16 mouse cellular contexts compared by ENCODE assay signal in the genomic region with DNA sequence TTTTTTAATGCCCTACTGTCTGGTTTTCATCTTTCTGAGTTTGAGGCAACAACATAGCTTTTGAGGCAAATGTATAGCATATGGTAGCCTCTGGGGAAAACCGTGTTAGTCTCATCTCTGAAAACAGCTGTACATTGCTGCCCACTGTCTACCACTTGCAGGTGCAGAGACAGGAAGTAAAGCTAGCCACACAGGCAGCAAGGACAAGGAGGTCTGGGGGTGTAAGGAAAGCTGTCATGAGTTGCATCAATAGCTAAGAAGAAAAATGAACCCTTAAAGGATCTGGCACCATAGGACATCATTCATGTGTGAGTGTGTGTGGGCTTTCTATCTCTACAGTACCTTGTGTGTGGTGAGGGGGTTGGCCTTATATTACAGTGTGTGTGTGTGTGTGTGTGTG. TPM values are rescaled to one million over a fixed set of nuclear protein-coding genes. Genes with fewer than 3 reads are reported as not detected.
DNase-seq lines count a peak whose midpoint lies in the region; ATAC-seq and TF ChIP-seq lines count a peak whose summit lies in the region.
"Had no signal": no experiment of that assay in that cellular context is flagged by ENCODE, and none has a peak within 500 bp of the region (broad histone marks: within the 10 kb centered on the region; RNA-seq: fewer than 3 reads in every experiment).

No protein-coding gene starts in this region.

- no peak overlapping the region for H3K4me2 ChIP-seq in liver, postnatal 0 days (ENCODE audit: low read depth, low read length)
- no peak overlapping the region for H3K4me2 ChIP-seq in liver, embryonic 11.5 days
- H3K4me2 ChIP-seq: embryonic facial prominence, embryonic 12.5 days; forebrain, embryonic 13.5 days had no signal

- 24% methylated on average over 1 of the region's 1 CpGs for WGBS in liver, postnatal 0 days (ENCODE audit: insufficient replicate concordance)
- 30% methylated on average over 1 of the region's 1 CpGs for WGBS in liver, embryonic 11.5 days

- no peak overlapping the region for H3K9ac ChIP-seq in liver, postnatal 0 days (replicated peaks)
- no peak overlapping the region for H3K9ac ChIP-seq in liver, embryonic 11.5 days (ENCODE audit: low read depth, low read length)
- H3K9ac ChIP-seq: embryonic facial prominence, embryonic 12.5 days; forebrain, embryonic 13.5 days had no signal

- H3K27ac ChIP-seq in liver, postnatal 0 days (ENCODE audit: low read depth) = peak overlapping the region; percentile 48; the same call in 1 of the 2 replicates
- H3K27ac ChIP-seq in liver, embryonic 11.5 days (ENCODE audit: low read depth, low read length) = no peak overlapping the region
- H3K27ac ChIP-seq: embryonic facial prominence, embryonic 12.5 days; forebrain, embryonic 13.5 days; stomach, postnatal 0 days had no signal

- TF ChIP-seq CTCF in liver, postnatal 0 days (IDR thresholded peaks at IDR 0.05; ENCODE audit: low read depth) = no peak

- no peak for DNase-seq in liver, postnatal 0 days
- DNase-seq in liver, embryonic 11.5 days (ENCODE audit: low spot score) = no peak
- DNase-seq in brain, adult 2 months (ENCODE audit: low read depth, low spot score) = peak; percentile 58
- DNase-seq in naive thymus-derived CD4-positive, alpha-beta T cell, adult 2 months (ENCODE audit: low read depth) = peak; percentile 63
- peak; percentile 73 for DNase-seq in thymus, postnatal 25 days
- no peak for DNase-seq in kidney, postnatal 10 days
- no peak for DNase-seq in layer of hippocampus, postnatal 36 days
- DNase-seq in cerebellum, adult 9-10 months = no peak
- DNase-seq: cerebellum, adult 2 months; gastrocnemius, postnatal 14 days; heart, postnatal 10 days; kidney, postnatal 25 days; lung, postnatal 36 days had no signal

- no peak overlapping the region for H3K4me3 ChIP-seq in liver, postnatal 0 days (ENCODE audit: low read depth, low read length)
- no peak overlapping the region for H3K4me3 ChIP-seq in liver, embryonic 11.5 days (ENCODE audit: low read depth, low read length)
- H3K4me3 ChIP-seq: embryonic facial prominence, embryonic 12.5 days; forebrain, embryonic 13.5 days had no signal

- H3K9me3 ChIP-seq in liver, postnatal 0 days (ENCODE audit: low read length) = no peaks in the 10 kb centered on the region
- H3K9me3 ChIP-seq in liver, embryonic 11.5 days (ENCODE audit: control insufficient read depth, low read length) = no peaks in the 10 kb centered on the region
- H3K9me3 ChIP-seq: embryonic facial prominence, embryonic 12.5 days; forebrain, embryonic 13.5 days had no signal

- no peaks in the 10 kb centered on the region for H3K36me3 ChIP-seq in liver, postnatal 0 days (replicated peaks; ENCODE audit: insufficient read depth, low read length)
- H3K36me3 ChIP-seq in liver, embryonic 11.5 days (ENCODE audit: control insufficient read depth, insufficient read depth, low read length) = no peaks in the 10 kb centered on the region
- H3K36me3 ChIP-seq: embryonic facial prominence, embryonic 12.5 days had no signal

- TF ChIP-seq EP300 in liver, postnatal 0 days (IDR thresholded peaks at IDR 0.05; ENCODE audit: low read depth) = no peak

- H3K27me3 ChIP-seq in liver, postnatal 0 days (ENCODE audit: insufficient read depth, low read length) = no peaks in the 10 kb centered on the region
- H3K27me3 ChIP-seq in liver, embryonic 11.5 days (replicated peaks; ENCODE audit: control insufficient read depth, insufficient read depth, low read length) = no peaks in the 10 kb centered on the region
- H3K27me3 ChIP-seq: embryonic facial prominence, embryonic 12.5 days; forebrain, embryonic 13.5 days had no signal

- peak; percentile 66 for ATAC-seq in liver, postnatal 0 days
- no peak for ATAC-seq in liver, embryonic 11.5 days (replicated peaks; ENCODE audit: low FRiP score)
- ATAC-seq: forebrain, embryonic 13.5 days had no signal

- H3K4me1 ChIP-seq in liver, postnatal 0 days (ENCODE audit: insufficient read depth) = peaks cover 9% of the 10 kb centered on the region
- peaks cover 7% of the 10 kb centered on the region for H3K4me1 ChIP-seq in liver, embryonic 11.5 days (replicated peaks; ENCODE audit: control insufficient read depth, insufficient read depth, low read length)
- H3K4me1 ChIP-seq: embryonic facial prominence, embryonic 12.5 days; forebrain, embryonic 13.5 days had no signal

RNA-seq across cellular contexts. Expression of gene Vps54, which starts 58.4 kb away (rescaled TPM):
- 4.3 and 4.9 TPM in 2 replicates for polyA plus RNA-seq in liver, postnatal 0 days (2015; fragmentation: Nextera tagmentation; extraction: Ambion mirVana)
- 10.4 and 11.1 TPM in 2 replicates for polyA plus RNA-seq in liver, embryonic 11.5 days (2014; fragmentation: Nextera tagmentation; extraction: Ambion mirVana)
- 10 to 100 TPM; 27.8 to 28.2 TPM for total RNA-seq in layer of hippocampus, postnatal 36 days (2021)

Comparison
In these comparisons a context has a peak if more than half of its experiments do, and no peak if none do; other contexts are left out.
1. DNase-seq: peak in brain, adult 2 months (single experiment), naive thymus-derived CD4-positive, alpha-beta T cell, adult 2 months (single experiment) and thymus, postnatal 25 days (single experiment); none in liver, postnatal 0 days (single experiment), liver, embryonic 11.5 days (single experiment), kidney, postnatal 10 days (single experiment), layer of hippocampus, postnatal 36 days (0 of 2) and cerebellum, adult 9-10 months (single experiment).